Mouse (Mus musculus): ENCODE results near the gene Il18.

GRCm38 (mm10) chr9:50542401-50542800 is 12.2 kb upstream of the Il18 start:
- TF ChIP-seq CTCF (IDR thresholded peaks at IDR 0.05; ENCODE audit: control insufficient read depth, insufficient read depth, insufficient read length) (no peak), MAX (IDR thresholded peaks at IDR 0.05) (no peak), MYOD1 (IDR thresholded peaks at IDR 0.05; ENCODE audit: control insufficient read depth, insufficient read length, low read depth) (no peak), USF1 (IDR thresholded peaks at IDR 0.05; ENCODE audit: low read depth) (no peak), CEBPB (IDR thresholded peaks at IDR 0.05; ENCODE audit: low read depth) (no peak), FOSL1 (IDR thresholded peaks at IDR 0.05; ENCODE audit: insufficient read depth, low read length, poor library complexity, severe bottlenecking) (no peak)
